Mouse (Mus musculus): Measurements from ENCODE around the gene Hdac8.

DNA sequence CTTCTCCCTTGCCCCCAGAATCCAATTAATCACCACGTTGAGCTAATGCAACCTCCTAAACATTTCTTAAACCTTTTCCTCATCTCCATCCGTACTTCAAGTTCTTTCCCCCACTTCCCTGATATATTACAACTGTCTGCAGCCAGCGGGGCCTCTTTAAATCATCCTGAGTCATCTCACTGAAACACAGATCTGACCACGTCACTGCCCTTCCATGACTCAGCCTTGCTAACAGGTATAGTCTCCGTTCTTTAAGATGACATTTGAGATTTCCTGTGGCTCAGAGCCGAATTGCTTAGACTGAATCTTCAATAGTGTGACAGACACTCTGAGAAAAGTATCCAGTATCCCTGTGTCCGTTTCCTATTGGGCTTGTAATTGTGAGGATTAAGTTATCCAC is 122.0 kb downstream of the Hdac8 start:
- TF ChIP-seq POLR2A (IDR thresholded peaks at IDR 0.05; ENCODE audit: borderline replicate concordance, insufficient read depth, low read length) (no peak), CTCF (IDR thresholded peaks at IDR 0.05; ENCODE audit: borderline replicate concordance, insufficient read depth, low read depth, low read length) (no peak)

Measured in cerebellum, adult 2 months (tissue).